Mouse (Mus musculus) frontal cortex, postnatal 14 days (tissue): ENCODE results near the gene Ier2.
"Not testable (repeated sequence)": the region's sequence is repeated elsewhere in the genome, so short reads cannot be mapped to it uniquely, and the experiment has no call there.

Source experiments
- DNase-seq, 2 experiments: peaks; one replicate each; pipeline ENCODE4 v3.0.0; 2022; ENCODE audit warnings: low spot score in 2 of 2

Ier2 gene

GRCm38 (mm10) chr8:84639162-84640009, 23.3 kb downstream of the Ier2 start:
- peak; percentile 82 to 84 for DNase-seq

GRCm38 (mm10) chr8:84638555-84639161, 24.0 kb downstream of the Ier2 start:
- DNase-seq = no peak

- DNase-seq = no peak
Measured at GRCm38 (mm10) chr8:84637946-84638554, 24.6 kb downstream of the Ier2 start.

GRCm38 (mm10) chr8:84636051-84636691, 26.5 kb downstream of the Ier2 start:
- no peak for DNase-seq

GRCm38 (mm10) chr8:84635397-84636050, 27.1 kb downstream of the Ier2 start:
- no peak for DNase-seq

GRCm38 (mm10) chr8:84634849-84635304, 27.8 kb downstream of the Ier2 start:
- DNase-seq = no peak

- no peak for DNase-seq
Measured at GRCm38 (mm10) chr8:84633841-84634584, 28.6 kb downstream of the Ier2 start.

GRCm38 (mm10) chr8:84631813-84632212, 30.8 kb downstream of the Ier2 start:
- no peak for DNase-seq

- DNase-seq = no peak
Measured at GRCm38 (mm10) chr8:84630145-84630544, 32.5 kb downstream of the Ier2 start.

GRCm38 (mm10) chr8:84629586-84629985, 33.1 kb downstream of the Ier2 start:
- DNase-seq = no peak

- DNase-seq = not testable (repeated sequence)
Measured at GRCm38 (mm10) chr8:84623425-84623824, 39.2 kb downstream of the Ier2 start.

- DNase-seq = no peak
Measured at GRCm38 (mm10) chr8:84621102-84621625, 41.5 kb downstream of the Ier2 start.

GRCm38 (mm10) chr8:84617005-84617404, 45.6 kb downstream of the Ier2 start:
- no peak for DNase-seq

GRCm38 (mm10) chr8:84615666-84616485, 46.8 kb downstream of the Ier2 start:
- DNase-seq = no peak

- DNase-seq = no peak
Measured at GRCm38 (mm10) chr8:84614512-84615223, 48.0 kb downstream of the Ier2 start.
